Mouse (Mus musculus) stomach, embryonic 14.5 days (tissue): ENCODE measurements around the gene Fut11. TPM values are rescaled to one million over a fixed set of nuclear protein-coding genes. Genes with fewer than 3 reads are reported as not detected.
A peak's percentile ranks its signal among the peaks of the same experiment; 100 is the strongest.

ENCODE experiments used
- ATAC-seq: fragments of 200-750 bp; cut with Nextera tagmentation; 2 replicates; pipeline ENCODE4 v1.8.0; 2017; ENCODE audit warnings: low read depth, moderate TSS enrichment; ENCODE audit not compliant: insufficient number of reproducible peaks, insufficient read depth, low FRiP score
- H3K27ac ChIP-seq: fragments of 300-500 bp; sonication (generic); 2 replicates; pipeline ENCODE4 v1.5.1; 2014; ENCODE audit warnings: mild to moderate bottlenecking, low read length, moderate library complexity, mixed read lengths
- H3K27me3 ChIP-seq: fragments of 300-500 bp; sonication (generic); 2 replicates; pipeline ENCODE4 v1.6.1; 2014; ENCODE audit warnings: low read length, control low read depth, mixed read lengths; ENCODE audit not compliant: control insufficient read depth, insufficient read depth
- H3K36me3 ChIP-seq: fragments of 300-500 bp; sonication (generic); 2 replicates; pipeline ENCODE4 v1.6.1; 2014; ENCODE audit warnings: mild to moderate bottlenecking, control low read depth, low read length, moderate library complexity, mixed read lengths; ENCODE audit not compliant: control insufficient read depth, insufficient read depth
- H3K4me1 ChIP-seq: fragments of 300-500 bp; sonication (generic); 2 replicates; pipeline ENCODE4 v1.6.1; 2014; ENCODE audit warnings: low read length, control low read depth, mixed read lengths; ENCODE audit not compliant: control insufficient read depth, insufficient read depth
- H3K4me2 ChIP-seq: fragments of 300-500 bp; sonication (generic); replicated peaks from 2 replicates; pipeline ENCODE4 v1.6.1; 2014; ENCODE audit warnings: low read depth, low read length, control low read depth
- H3K4me3 ChIP-seq: fragments of 300-500 bp; sonication (generic); 2 replicates; pipeline ENCODE4 v1.5.1; 2014; ENCODE audit warnings: low read depth, low read length, control low read depth
- H3K9ac ChIP-seq: fragments of 300-500 bp; sonication (generic); replicated peaks from 2 replicates; pipeline ENCODE4 v1.6.1; 2014; ENCODE audit warnings: low read depth, mild to moderate bottlenecking, control low read depth, low read length, moderate library complexity, mixed read lengths
- H3K9me3 ChIP-seq: fragments of 300-500 bp; sonication (generic); 2 replicates; pipeline ENCODE4 v1.6.1; 2016; ENCODE audit warnings: low read depth, low read length, control low read depth; ENCODE audit not compliant: control insufficient read depth
- WGBS: fragments of 180-500 bp; shearing (Covaris S2); extraction: QIAGEN DNeasy Blood & Tissue Kit; methylation state at CpG from one replicate; pipeline ENCODE4 v1.1.7; 2014; 5-methylcytosine and 5-hydroxymethylcytosine counted together
- polyA plus RNA-seq: library from polyadenylated mRNA; unstranded; fragments of >200 nt; fragmentation: Nextera tagmentation; extraction: Ambion mirVana; gene quantifications from 2 replicates; pipeline ENCODE4 v1.2.1, GENCODE M21; 2014

The Fut11 gene
- polyA plus RNA-seq, 1 experiment from 2014 or later, result 20.5 TPM

GRCm38 (mm10) chr14:20667469-20667868 lies 27.3 kb upstream of the Fut11 start:
- H3K9me3 ChIP-seq, result no peaks in the 10 kb centered on the region
- H3K27ac ChIP-seq, result no peak overlapping the region
- H3K4me1 ChIP-seq, result no peaks in the 10 kb centered on the region
- 0 out of 2 replicates have a peak, but pooled peaks have one; percentile 28 for ATAC-seq
- 76% methylated on average over 1 of the region's 1 CpGs for WGBS
- H3K36me3 ChIP-seq, result no peaks in the 10 kb centered on the region
- no peak overlapping the region for H3K4me2 ChIP-seq
- H3K9ac ChIP-seq, result no peak overlapping the region
- H3K4me3 ChIP-seq, result no peak overlapping the region
- no peaks in the 10 kb centered on the region for H3K27me3 ChIP-seq

- no peaks in the 10 kb centered on the region for H3K36me3 ChIP-seq
- no peak within 1 kb of the TSS for H3K27ac ChIP-seq
- no peaks in the 10 kb centered on the region for H3K4me1 ChIP-seq
- no peak within 1 kb of the TSS for H3K4me3 ChIP-seq
- no peak within 1 kb of the TSS for H3K9ac ChIP-seq
- H3K9me3 ChIP-seq, result no peaks in the 10 kb centered on the region
- no peaks in the 10 kb centered on the region for H3K27me3 ChIP-seq
- no peak within 1 kb of the TSS for H3K4me2 ChIP-seq
- WGBS, result 78% methylated on average over 8 of the region's 8 CpGs
- no peak for ATAC-seq
These were observed 26.5 kb upstream of the Fut11 start, which contains the start of gene Synpo2l for GRCm38 (mm10) chr14:20668154-20668810. TSS of gene Synpo2l (minus strand) at chr14:20668354.

GRCm38 (mm10) chr14:20672990-20673389 lies 21.8 kb upstream of the Fut11 start:
- WGBS, result 94% methylated on average over 2 of the region's 2 CpGs

GRCm38 (mm10) chr14:20673735-20674063 lies 21.1 kb upstream of the Fut11 start:
- Histone ChIP-seq H3K27ac (peak overlapping the region; percentile 79), H3K4me3 (peak overlapping the region; percentile 73), H3K27me3 (no peaks in the 10 kb centered on the region), H3K4me2 (peak overlapping the region; percentile 64), H3K4me1 (peaks cover 8% of the 10 kb centered on the region; the same call in 1 of the 2 replicates), H3K9ac (no peak overlapping the region), H3K36me3 (peaks cover 24% of the 10 kb centered on the region), H3K9me3 (no peaks in the 10 kb centered on the region)
- ATAC-seq, result peak; percentile 62; the same call in 1 of the 2 replicates
- WGBS, result 8% methylated on average over 13 of the region's 13 CpGs

More at GRCm38 (mm10) chr14:20672990-20673389, 21.8 kb upstream of the Fut11 start:
- ATAC-seq, result no peak
- Histone ChIP-seq H3K9me3 (no peaks in the 10 kb centered on the region), H3K4me2 (peak overlapping the region; percentile 64; the same call in 1 of the 2 replicates), H3K9ac (no peak overlapping the region), H3K36me3 (peaks cover 17% of the 10 kb centered on the region), H3K4me1 (peaks cover 8% of the 10 kb centered on the region; the same call in 1 of the 2 replicates), H3K27ac (no peak overlapping the region), H3K27me3 (no peaks in the 10 kb centered on the region), H3K4me3 (no peak overlapping the region)

GRCm38 (mm10) chr14:20674064-20674833 lies 20.5 kb upstream of the Fut11 start, which contains the start of gene Sec24c:
TSS of gene Sec24c (plus strand) at chr14:20674308.
- Histone ChIP-seq H3K36me3 (peaks cover 29% of the 10 kb centered on the region), H3K4me1 (peaks cover 8% of the 10 kb centered on the region; the same call in 1 of the 2 replicates), H3K9me3 (no peaks in the 10 kb centered on the region), H3K4me2 (peak within 1 kb of the TSS; percentile 67), H3K27ac (peak within 1 kb of the TSS; percentile 97), H3K4me3 (peak within 1 kb of the TSS; percentile 73), H3K9ac (peak within 1 kb of the TSS; percentile 69), H3K27me3 (no peaks in the 10 kb centered on the region)
- peak; percentile 96 for ATAC-seq
- WGBS, result 2% methylated on average over 43 of the region's 43 CpGs

- Histone ChIP-seq H3K4me2 (no peak overlapping the region), H3K27ac (no peak overlapping the region), H3K4me1 (peaks cover 8% of the 10 kb centered on the region; the same call in 1 of the 2 replicates), H3K4me3 (no peak overlapping the region), H3K27me3 (no peaks in the 10 kb centered on the region), H3K9ac (no peak overlapping the region), H3K9me3 (no peaks in the 10 kb centered on the region), H3K36me3 (peaks cover 64% of the 10 kb centered on the region)
- WGBS, result 91% methylated on average over 4 of the region's 4 CpGs
- no peak for ATAC-seq
These were observed 16.9 kb upstream of the Fut11 start for GRCm38 (mm10) chr14:20677906-20678305.

- no peak overlapping the region for H3K27ac ChIP-seq
- 77% methylated on average over 2 of the region's 2 CpGs for WGBS
These were observed 13.0 kb upstream of the Fut11 start for GRCm38 (mm10) chr14:20681742-20682141.

GRCm38 (mm10) chr14:20682498-20682897 lies 12.3 kb upstream of the Fut11 start:
- H3K36me3 ChIP-seq, result peaks cover 96% of the 10 kb centered on the region
- no peaks in the 10 kb centered on the region for H3K27me3 ChIP-seq
- no peaks in the 10 kb centered on the region for H3K9me3 ChIP-seq
- H3K9ac ChIP-seq, result no peak overlapping the region
- 77% methylated on average over 3 of the region's 3 CpGs for WGBS
- no peak overlapping the region for H3K27ac ChIP-seq
- ATAC-seq, result no peak
- H3K4me3 ChIP-seq, result no peak overlapping the region
- H3K4me1 ChIP-seq, result no peaks in the 10 kb centered on the region
- H3K4me2 ChIP-seq, result no peak overlapping the region

More at GRCm38 (mm10) chr14:20681742-20682141, 13.0 kb upstream of the Fut11 start:
- Histone ChIP-seq H3K9me3 (no peaks in the 10 kb centered on the region), H3K4me1 (no peaks in the 10 kb centered on the region), H3K4me2 (no peak overlapping the region), H3K36me3 (peaks cover 94% of the 10 kb centered on the region), H3K27me3 (no peaks in the 10 kb centered on the region), H3K4me3 (no peak overlapping the region), H3K9ac (no peak overlapping the region)
- ATAC-seq, result no peak
